In the genomic region with DNA sequence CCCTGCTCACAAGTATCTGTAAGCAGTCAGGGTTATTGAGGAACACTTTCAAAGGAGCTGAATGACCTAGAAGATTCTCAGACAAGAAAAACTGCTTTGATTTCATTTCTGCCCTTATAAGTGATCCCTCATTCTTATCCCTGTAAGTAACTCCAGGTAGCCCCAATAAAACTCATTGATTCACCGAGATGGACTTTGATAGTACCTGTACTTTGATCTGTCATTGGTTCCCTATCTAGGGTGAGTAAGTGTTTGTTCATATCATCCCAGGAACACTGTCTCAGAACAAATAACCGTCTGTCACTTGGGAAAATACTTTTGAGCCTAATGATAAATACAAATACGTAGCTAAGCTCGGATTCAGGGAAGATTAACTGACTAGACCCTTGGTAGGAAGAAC, we compare ENCODE assay signal across 23 mouse cellular contexts.
"Had no signal": no experiment of that assay in that cellular context is flagged by ENCODE, and none has a peak within 500 bp of the region (broad histone marks: within the 10 kb centered on the region; RNA-seq: fewer than 3 reads in every experiment).

No protein-coding gene starts in this region.

- H3K4me1 ChIP-seq: heart, embryonic 10.5 days; heart, embryonic 12.5 days; hindbrain, embryonic 13.5 days; hindbrain, embryonic 15.5 days; limb, embryonic 10.5 days; limb, embryonic 12.5 days; liver, embryonic 13.5 days; liver, embryonic 15.5 days had no signal

- H3K9me3 ChIP-seq: heart, embryonic 10.5 days; hindbrain, embryonic 13.5 days; hindbrain, embryonic 15.5 days; limb, embryonic 10.5 days; limb, embryonic 12.5 days; liver, embryonic 13.5 days; liver, embryonic 15.5 days had no signal

- H3K4me2 ChIP-seq: heart, embryonic 12.5 days; hindbrain, embryonic 13.5 days; hindbrain, embryonic 15.5 days; limb, embryonic 12.5 days; liver, embryonic 13.5 days; liver, embryonic 15.5 days had no signal

- H3K9ac ChIP-seq: forebrain, postnatal 0 days; heart, embryonic 12.5 days; hindbrain, embryonic 13.5 days; hindbrain, embryonic 15.5 days; limb, embryonic 12.5 days; liver, embryonic 13.5 days; liver, embryonic 15.5 days had no signal

- H3K4me3 ChIP-seq: heart, adult 2 months; heart, embryonic 10.5 days; heart, embryonic 12.5 days; hindbrain, embryonic 13.5 days; hindbrain, embryonic 15.5 days; limb, embryonic 10.5 days; limb, embryonic 12.5 days; liver, embryonic 13.5 days; liver, embryonic 15.5 days had no signal

- H3K36me3 ChIP-seq: heart, embryonic 10.5 days; heart, embryonic 12.5 days; hindbrain, embryonic 13.5 days; hindbrain, embryonic 15.5 days; limb, embryonic 10.5 days; limb, embryonic 12.5 days; liver, embryonic 13.5 days; liver, embryonic 15.5 days had no signal

- DNase-seq: forebrain, postnatal 0 days; gastrocnemius, postnatal 14 days; gastrocnemius, postnatal 36 days; heart, adult 11 months; heart, adult 2 months; heart, postnatal 10 days; kidney, adult 18-20 months; kidney, adult 8-10 months; kidney, postnatal 14 days; kidney, postnatal 36 days; layer of hippocampus, adult 9-11 months; layer of hippocampus, postnatal 36 days; liver; liver, embryonic 13.5 days had no signal

- H3K27ac ChIP-seq: heart, adult 2 months; heart, embryonic 10.5 days; hindbrain, embryonic 13.5 days; hindbrain, embryonic 15.5 days; hindbrain, postnatal 0 days; kidney, postnatal 0 days; limb, embryonic 10.5 days; limb, embryonic 12.5 days; liver, embryonic 13.5 days; liver, embryonic 15.5 days had no signal

- H3K27me3 ChIP-seq: heart, embryonic 12.5 days; hindbrain, embryonic 13.5 days; hindbrain, embryonic 15.5 days; limb, embryonic 12.5 days; liver, embryonic 13.5 days; liver, embryonic 15.5 days had no signal

- ATAC-seq: forebrain, postnatal 0 days; hindbrain, postnatal 0 days had no signal
